Mouse (Mus musculus) heart, adult 2 months (tissue): ENCODE measurements around the gene Gdf15.

Source experiments
- CTCF ChIP-seq: fragments of 200-600 bp; IDR thresholded peaks from 2 replicates; pipeline ENCODE4 v1.8.1; 2022; ENCODE audit warnings: antibody characterized with exemption, mild to moderate bottlenecking, moderate library complexity
- EP300 ChIP-seq: fragments of 200-500 bp; IDR thresholded peaks from 2 replicates; pipeline ENCODE4 v1.6.1; 2011; ENCODE audit warnings: low read depth, low read length, control low read depth; ENCODE audit not compliant: insufficient read depth
- POLR2A ChIP-seq: fragments of 200-500 bp; IDR thresholded peaks from 2 replicates; pipeline ENCODE4 v1.6.1; 2011; ENCODE audit warnings: mild to moderate bottlenecking, low read depth, low read length, control low read depth; ENCODE audit not compliant: insufficient read depth

- TF ChIP-seq CTCF (no peak), EP300 (no peak), POLR2A (no peak)
These were observed 16.7 kb upstream of the Gdf15 start for GRCm38 (mm10) chr8:70648921-70649320.
